Mouse (Mus musculus) hematopoietic stem cell, adult 5-6 weeks (primary cell): ENCODE results near the gene Def6. TPM values are rescaled to one million over a fixed set of nuclear protein-coding genes. Genes with fewer than 3 reads are reported as not detected.

ENCODE experiments used
- ATAC-seq, 2 experiments: fragments of 125-278 bp in 1 of 2; replicated peaks in 1 of 2; 2 replicates each; pipeline ENCODE4 v1.8.0; 2016 to 2017; ENCODE audit warnings: inconsistent platforms in 2 of 2, mild to moderate bottlenecking in 2 of 2, moderate number of reproducible peaks in 2 of 2, low read depth in 1 of 2, moderate TSS enrichment in 1 of 2; ENCODE audit not compliant: low FRiP score in 2 of 2, poor library complexity in 2 of 2, severe bottlenecking in 2 of 2, insufficient read depth in 1 of 2, low TSS enrichment in 1 of 2
- total RNA-seq: library from RNA; stranded (forward); fragments of 172-1452, 232-1000 nt; gene quantifications from 2 replicates; pipeline ENCODE4 v1.2.3, GENCODE M21; 2017

Gene Def6
- total RNA-seq, 1 experiment from 2014 or later: 113 TPM

DNA sequence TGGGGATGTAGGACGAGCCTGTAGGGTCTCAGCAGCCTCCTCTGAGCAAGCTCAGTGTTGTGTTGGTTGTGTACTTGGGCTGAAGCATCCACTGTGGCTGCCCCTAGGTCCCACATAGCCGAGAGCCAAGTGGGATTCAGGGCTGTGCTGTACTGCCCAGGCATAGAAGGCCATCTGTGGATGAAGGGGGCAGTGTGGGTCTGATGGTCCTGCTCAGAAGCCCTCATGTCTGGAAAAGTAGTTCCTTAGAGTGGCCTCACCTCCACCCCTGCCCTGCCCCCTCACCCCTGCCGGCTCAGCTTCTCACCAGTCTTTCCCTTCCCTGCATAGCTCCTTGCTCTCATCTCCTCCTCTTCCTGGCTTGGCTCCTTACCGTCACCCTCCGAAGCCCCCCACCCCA is 48.1 kb downstream of the Def6 start:
- no peak for ATAC-seq

DNA sequence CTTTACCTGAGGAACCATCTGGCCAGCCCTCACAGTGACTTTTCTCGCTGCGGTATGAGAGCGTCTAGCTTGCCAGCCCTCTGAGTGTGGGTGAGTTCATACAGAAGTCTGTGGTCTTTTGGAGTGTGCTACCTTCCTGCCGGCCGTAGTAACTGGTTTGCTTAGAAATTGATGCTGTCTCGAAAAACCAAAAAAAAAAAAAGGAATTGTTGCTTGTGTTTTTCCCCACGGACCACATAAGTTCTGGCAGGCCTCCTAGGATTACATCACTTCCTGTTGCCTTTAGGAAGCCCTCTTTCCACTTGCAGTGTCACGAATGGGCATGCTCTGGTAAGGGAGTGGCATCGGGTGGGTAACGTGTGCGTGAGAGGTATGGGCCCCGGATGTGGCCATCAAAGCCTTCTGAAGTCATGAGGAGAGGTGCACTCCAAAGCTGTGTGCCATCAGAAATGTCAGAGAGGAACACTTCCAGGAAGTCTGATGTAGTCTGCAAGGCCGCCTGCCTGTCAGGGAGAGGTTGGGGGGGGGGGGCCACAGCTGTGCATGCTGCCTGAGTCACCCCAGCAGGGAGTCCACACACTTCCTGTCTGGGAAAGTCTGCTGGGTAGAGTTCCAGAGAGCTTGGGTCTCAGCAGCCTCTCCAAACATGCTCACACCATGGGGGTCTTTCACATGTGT is 49.2 kb downstream of the Def6 start:
- peak; percentile 77 to 83 for ATAC-seq

DNA sequence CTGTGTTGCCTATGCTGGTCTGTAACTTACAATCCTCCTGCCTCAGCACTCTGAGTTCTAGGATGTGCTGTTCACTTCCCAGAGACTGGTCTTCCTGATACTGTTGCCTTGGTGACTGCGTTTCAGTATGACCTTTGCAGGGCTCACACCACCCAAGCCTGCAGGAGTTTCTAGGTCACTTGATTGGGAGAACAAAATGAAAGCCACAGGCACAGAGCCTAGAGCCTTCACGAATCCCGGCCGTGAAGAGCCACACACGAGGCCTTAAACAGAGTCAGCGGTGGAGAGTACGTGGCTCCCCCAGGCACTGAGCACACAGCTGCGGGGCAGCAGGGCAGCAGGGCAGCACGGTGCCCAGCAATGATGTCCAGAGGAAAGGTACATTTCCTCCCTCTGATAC is 50.7 kb downstream of the Def6 start:
- ATAC-seq: no peak

DNA sequence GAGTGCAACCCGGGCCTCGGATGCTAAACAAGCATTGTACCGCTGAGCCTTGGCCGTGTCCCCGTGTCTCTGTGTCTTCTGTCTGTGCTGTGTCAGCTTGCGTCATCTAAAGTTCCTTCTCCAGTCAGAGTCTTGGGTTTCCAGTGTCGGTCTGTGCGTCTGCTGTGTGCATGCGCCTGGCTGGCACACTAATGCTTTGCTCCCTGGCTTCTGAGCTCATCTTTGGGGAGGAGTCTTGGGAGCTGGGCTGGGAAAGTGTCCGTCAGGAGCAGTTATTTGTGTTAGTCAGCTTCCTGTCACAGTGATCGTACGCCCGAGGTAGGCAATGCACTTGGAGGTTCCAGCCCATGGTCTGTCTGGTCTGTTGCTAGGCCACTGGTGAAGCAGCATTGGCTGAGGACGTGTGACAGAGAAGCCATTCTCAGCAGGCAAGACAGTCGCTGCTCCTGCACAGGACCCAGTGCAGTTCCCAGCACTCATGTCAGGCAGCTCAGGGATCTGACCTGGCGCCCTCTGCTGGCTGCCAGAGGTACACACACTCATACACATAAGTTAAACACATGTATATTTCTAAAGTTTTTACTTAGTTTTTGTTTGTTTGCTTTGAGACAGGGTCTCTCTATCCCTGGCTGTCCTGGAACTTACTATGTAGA is 52.4 kb downstream of the Def6 start:
- no peak for ATAC-seq

DNA sequence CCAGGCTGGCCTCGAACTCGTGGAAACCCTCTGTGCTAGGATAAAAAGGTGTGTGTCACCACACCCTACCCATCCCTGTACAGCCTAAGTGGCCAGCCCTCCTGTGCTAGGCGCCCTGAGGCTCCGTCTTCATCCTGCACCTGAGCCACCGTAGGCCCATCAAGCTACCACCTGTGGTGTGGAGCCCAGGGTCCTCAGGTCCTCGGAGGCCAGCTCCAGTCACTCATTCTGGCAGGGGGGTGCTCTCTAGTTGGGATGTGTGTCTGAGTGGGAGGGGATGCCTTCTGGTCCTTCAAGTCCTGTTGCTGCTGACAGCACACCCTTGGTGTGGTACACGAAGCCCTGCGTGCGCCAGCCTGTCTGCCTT is 52.9 kb downstream of the Def6 start:
- no peak for ATAC-seq

DNA sequence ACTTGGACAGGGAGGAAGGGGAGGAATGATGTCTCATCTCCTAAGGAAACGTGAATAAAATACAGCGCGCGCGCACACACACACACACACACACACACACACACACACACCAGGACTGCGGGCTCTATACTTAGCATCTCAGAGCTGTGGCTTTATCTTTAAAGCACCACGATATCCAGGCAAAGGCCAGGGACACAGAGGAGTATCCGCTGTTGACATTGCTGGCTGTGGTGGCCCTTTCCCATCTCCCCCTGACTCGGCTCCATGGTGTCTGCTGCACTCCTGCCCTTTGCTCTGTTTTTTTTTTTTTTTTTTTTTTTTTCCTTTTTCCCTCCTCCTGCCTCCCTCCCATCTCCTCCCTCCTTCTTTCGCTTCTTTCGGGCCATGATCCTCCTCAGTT is 54.2 kb downstream of the Def6 start:
- ATAC-seq: no peak

DNA sequence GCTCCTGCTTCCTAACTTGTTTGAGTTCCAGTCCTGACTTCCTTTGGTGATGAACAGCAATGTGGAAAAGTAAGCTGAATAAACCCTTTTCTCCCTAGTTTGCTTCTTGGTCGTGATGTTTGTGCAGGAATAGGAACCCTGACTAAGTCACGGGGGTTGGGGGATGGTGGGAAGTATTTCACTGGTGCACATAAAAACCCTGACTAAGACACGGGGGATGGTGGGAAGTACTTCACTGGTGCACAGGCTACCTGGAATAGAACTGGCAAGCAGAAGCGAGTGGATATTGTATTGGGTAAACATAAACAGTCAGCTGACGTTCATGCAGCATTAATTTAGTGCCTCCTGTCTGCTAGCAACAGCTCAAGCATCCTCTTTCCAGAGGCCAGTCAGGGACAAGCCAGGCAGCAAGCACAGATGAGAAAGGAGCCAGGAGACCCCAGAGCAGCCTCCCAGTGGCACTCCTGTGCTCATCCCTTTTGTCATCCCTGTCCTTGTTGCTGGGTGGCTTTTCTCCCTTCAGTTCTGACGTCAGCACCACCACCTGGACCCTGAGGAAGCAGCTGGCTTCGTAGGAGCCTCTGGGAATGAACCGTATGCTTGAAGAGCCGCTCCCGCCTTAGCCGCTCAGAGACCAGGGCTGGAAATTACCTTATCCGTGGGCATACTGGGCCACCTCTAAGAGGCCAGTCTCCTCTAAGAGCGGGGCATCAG is 55.8 kb downstream of the Def6 start:
- no peak for ATAC-seq

DNA sequence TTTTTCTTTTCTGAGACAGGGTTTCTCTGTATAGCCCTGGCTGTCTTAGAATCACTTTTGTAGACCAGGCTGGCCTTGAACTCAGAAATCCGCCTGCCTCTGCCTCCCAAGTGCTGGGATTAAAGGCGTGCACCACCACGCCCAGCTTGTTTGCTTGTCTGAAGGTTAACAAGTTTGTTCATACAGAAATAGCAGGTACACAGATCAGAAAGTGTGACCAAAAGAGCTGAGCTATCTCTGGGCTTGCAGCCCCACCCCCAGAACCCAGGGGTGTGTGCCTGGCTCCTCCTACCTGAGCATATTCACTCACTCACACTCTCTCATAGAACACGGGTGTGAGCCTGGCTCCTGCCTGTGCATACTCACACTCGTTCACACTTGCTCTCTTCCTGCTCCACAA is 59.7 kb downstream of the Def6 start:
- no peak for ATAC-seq

DNA sequence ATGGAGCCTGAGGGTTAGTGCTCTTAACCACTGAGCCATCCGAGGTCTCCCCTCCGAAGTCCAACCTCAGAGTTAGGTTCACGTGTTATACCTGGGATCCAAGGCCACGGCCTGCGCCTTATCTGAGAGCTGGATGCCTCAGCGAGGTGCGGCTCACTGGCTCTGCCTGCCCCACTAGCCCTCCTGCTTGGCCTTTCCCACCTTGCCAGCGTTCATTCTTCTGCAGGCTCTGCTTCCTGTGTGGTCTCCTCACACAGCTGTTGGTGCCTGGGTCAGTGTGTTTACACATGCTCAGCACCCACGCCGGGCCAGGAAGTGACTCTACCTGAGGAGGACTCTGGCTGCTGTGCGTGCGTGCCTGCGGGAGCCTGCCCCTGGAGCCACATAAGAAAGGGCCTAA is 62.6 kb downstream of the Def6 start:
- peak; percentile 29 to 68; a peak in 2 of 4 replicates for ATAC-seq

DNA sequence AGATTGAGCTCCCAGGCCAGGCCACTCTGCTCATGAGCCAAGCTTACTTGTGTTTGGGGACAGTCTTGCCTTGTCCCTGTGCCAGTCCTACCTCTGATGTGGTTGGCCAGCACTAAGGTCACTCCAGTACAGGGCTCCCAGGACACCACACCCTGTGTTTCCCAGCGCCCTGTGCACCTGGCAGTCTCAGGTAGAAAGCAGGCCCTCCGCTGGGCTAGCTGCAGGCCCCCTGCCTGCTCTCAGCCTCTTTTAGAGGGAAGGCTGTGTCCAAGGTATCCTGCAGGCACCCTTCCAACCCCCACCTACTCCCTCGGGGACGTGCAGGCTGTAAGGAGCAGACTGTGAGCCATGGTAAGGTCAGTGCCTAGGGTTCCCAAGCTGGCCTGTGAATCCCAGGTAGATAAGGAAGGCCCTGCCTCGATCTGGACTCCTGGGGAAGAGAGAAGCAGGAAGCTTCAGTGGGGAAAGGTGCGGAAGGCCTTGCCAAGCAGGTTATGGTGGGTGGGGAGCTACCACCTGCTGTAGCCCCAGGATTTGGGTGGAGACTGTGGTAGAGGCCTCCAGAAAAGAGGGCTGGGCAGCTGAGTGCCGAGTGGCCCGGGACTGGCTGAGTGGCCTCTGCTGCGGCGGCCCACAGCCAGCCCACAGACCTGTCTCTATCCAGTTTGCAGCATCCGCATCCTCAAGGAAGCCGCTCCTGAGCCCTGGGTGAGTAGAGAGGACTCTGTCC is 64.1 kb downstream of the Def6 start:
- ATAC-seq: no peak

DNA sequence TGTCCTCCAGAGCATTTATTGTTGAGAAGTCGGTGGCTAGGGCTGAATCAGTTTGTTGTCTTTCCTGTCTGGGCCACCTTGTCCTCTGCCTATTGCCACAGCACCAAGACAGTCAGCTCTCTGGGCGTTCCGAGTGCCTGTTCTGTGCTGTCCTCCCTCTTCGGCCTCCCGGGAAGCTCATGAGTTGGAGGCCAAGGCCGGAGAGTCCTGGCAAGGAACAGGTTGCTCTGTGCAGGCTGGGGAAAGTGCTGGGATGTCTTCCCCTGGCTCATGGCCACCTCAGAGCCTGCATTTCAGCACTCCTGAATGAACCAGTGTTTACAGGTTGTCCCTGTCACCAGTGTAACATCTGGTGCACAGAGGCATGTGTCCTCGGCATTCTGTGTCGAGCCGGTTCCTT is 64.7 kb downstream of the Def6 start:
- no peak for ATAC-seq

DNA sequence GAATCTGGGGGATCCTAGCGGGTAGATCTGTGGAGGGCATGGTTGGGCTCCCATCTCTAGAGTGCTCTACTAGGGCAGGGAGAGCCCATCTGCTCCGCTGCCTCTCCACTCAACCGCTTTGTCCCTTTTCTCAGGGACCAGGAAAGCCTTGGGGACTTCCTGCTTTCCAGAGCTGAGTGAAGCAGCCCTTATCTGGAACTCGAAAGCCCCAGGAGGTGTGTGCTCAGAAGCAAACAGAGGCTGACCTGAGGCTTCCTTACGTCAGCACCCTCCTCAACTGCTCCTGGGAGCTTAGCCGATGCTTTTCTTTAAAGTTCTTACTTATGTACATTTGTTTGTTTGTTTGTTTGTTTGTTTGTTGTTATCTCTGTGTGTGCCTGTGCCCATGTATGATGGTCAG is 65.3 kb downstream of the Def6 start:
- ATAC-seq: no peak

DNA sequence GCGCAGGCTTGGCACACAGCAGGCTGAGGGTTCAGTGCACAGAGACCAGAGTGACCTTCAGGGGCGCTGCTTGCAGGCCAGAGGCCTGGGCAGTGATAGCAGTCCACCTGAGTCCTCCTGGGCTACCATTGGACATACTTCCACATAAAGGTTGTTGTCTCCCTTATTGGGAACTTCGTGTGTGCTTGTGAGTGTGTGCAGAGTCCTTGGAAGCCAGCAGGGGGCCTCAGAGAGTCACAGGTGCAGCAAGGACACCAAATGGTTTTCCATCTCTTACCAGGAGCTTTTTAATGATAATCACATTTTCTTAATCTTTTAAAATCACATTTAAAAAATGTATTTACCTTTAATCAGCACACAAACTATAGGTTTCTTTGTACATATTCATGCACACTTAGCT is 67.2 kb downstream of the Def6 start:
- no peak for ATAC-seq

DNA sequence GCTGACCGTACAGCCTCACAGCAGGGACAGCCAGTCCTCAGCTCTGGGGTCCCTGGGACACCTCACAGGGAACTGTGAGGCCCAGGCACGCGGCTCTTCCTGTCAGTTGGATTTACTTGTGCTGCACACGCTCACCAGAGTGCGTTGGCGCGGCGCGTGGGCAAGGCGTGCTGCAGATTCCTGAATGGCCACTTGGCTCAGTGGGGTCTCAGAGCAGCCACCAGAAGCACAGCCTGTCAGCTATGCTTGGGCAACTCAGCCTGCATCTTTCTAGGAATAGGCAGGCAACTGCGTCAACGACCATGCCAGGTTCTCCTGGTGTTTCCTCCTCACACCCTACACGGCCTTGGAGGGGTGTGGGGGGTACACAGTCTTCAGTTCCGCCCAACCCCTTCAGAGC is 69.6 kb downstream of the Def6 start:
- ATAC-seq: no peak

DNA sequence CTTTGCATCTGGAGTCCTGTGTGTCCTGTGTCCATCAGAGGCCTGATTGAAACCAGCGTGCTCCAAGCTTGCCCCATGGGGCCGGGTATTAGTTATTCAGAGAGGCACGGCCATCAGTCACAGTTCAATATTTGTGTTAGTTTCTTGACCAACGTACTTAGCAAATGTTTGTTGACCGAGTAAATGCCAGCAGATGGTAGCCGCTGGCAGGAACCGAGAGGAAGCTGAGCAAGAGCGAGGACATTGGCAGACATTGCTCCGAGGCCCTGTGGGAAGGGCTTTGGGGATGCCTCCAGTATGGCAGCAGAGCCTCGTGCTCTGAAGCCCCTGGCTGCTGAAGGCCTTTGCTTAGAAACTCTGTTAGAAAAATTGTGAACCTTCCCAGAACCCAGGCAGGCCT is 70.1 kb downstream of the Def6 start:
- ATAC-seq: no peak

DNA sequence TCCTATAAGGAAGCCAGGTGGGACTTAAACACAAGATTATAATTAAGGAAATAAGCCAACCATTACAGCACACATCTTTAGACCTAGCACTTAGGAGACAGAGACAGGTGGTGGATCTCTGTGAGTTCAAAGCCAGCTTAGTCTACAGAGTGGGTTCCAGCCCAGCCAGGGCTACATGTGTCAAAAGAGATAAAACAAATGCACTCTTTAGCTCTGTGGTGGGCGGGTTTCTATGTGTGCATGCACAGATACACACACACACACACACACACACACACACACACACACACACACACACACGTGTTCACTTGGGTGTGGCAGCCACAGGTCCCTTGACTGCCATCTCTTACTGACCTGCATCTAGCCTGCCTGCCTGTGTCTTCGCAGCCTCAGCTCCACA is 70.6 kb downstream of the Def6 start:
- ATAC-seq: no peak
